9 mouse cellular contexts compared by ENCODE assay signal in genomic region chr1:170502491-170503276, GRCm38 (mm10).
A peak's percentile ranks its signal among the peaks of the same experiment; 100 is the strongest.
DNase-seq lines count a peak whose midpoint lies in the region; ATAC-seq lines count a peak whose summit lies in the region.
"Had no signal": no experiment of that assay in that cellular context is flagged by ENCODE, and none has a peak within 500 bp of the region (broad histone marks: within the 10 kb centered on the region; RNA-seq: fewer than 3 reads in every experiment).

No protein-coding gene starts in this region.

- H3K36me3 ChIP-seq in heart, embryonic 16.5 days (ENCODE audit: control insufficient read depth, insufficient read depth) = no peaks in the 10 kb centered on the region
- no peaks in the 10 kb centered on the region for H3K36me3 ChIP-seq in hindbrain, embryonic 15.5 days

- 28% methylated on average over 11 of the region's 11 CpGs for WGBS in heart, embryonic 16.5 days
- 28% methylated on average over 11 of the region's 11 CpGs for WGBS in hindbrain, embryonic 15.5 days

- H3K4me3 ChIP-seq in heart, embryonic 16.5 days (ENCODE audit: low read length) = no peak overlapping the region
- H3K4me3 ChIP-seq in hindbrain, embryonic 15.5 days = no peak overlapping the region

- ATAC-seq in heart, embryonic 16.5 days (replicated peaks; ENCODE audit: extremely low read depth, insufficient read depth, low FRiP score) = no peak
- ATAC-seq in hindbrain, embryonic 15.5 days (ENCODE audit: low FRiP score, low read depth) = peak; percentile 43; the same call in 1 of the 2 replicates
- ATAC-seq: activated CD4-positive, CD25-positive, alpha-beta regulatory T cell, adult 4 months had no signal

- H3K4me1 ChIP-seq in heart, embryonic 16.5 days (ENCODE audit: control insufficient read depth, insufficient read depth, low read length) = peaks cover 61% of the 10 kb centered on the region
- peaks cover 26% of the 10 kb centered on the region for H3K4me1 ChIP-seq in hindbrain, embryonic 15.5 days (replicated peaks)

- no peak for DNase-seq in heart, postnatal 36 days
- peak; percentile 60 for DNase-seq in testis, postnatal 10 days (ENCODE audit: low spot score)
- DNase-seq in testis, postnatal 14 days (ENCODE audit: low spot score) = no peak
- DNase-seq in spleen, adult 18-20 months = no peak
- no peak for DNase-seq in thymus, adult 18-20 months
- DNase-seq: thymus, postnatal 25 days had no signal

- H3K27me3 ChIP-seq in heart, embryonic 16.5 days (ENCODE audit: control insufficient read depth, insufficient read depth, low read length) = no peaks in the 10 kb centered on the region
- no peaks in the 10 kb centered on the region for H3K27me3 ChIP-seq in hindbrain, embryonic 15.5 days

- H3K4me2 ChIP-seq in heart, embryonic 16.5 days (ENCODE audit: low read depth, low read length) = peak overlapping the region; percentile 6; the same call in 1 of the 2 replicates
- no peak overlapping the region for H3K4me2 ChIP-seq in hindbrain, embryonic 15.5 days

- intact Hi-C loops in heart, postnatal 36 days (cut with DNase I) = no loop called here

- H3K9me3 ChIP-seq in heart, embryonic 16.5 days (replicated peaks; ENCODE audit: control insufficient read depth, low read length) = no peaks in the 10 kb centered on the region
- H3K9me3 ChIP-seq in hindbrain, embryonic 15.5 days = no peaks in the 10 kb centered on the region

- peak overlapping the region; percentile 9 for H3K27ac ChIP-seq in heart, embryonic 16.5 days (ENCODE audit: low read length)
- H3K27ac ChIP-seq in hindbrain, embryonic 15.5 days (replicated peaks) = no peak overlapping the region

- peak overlapping the region; percentile 1; the same call in 1 of the 2 replicates for H3K9ac ChIP-seq in heart, embryonic 16.5 days (ENCODE audit: low read length)
- no peak overlapping the region for H3K9ac ChIP-seq in hindbrain, embryonic 15.5 days
